Mouse (Mus musculus): ENCODE results near the gene Ncoa5.

GRCm38 (mm10) chr2:164979749-164980148 is 54.9 kb downstream of the Ncoa5 start:
- TF ChIP-seq CTCF (IDR thresholded peaks at IDR 0.05; ENCODE audit: low read depth) (no peak), EP300 (optimal IDR thresholded peaks at IDR 0.05) (no peak)

Data from stomach, postnatal 0 days (tissue).